Mouse (Mus musculus) forebrain, embryonic 14.5 days (tissue): Measurements from ENCODE around the gene Podnl1. TPM values are rescaled to one million over a fixed set of nuclear protein-coding genes. Genes with fewer than 3 reads are reported as not detected.

Experiments
- ATAC-seq: fragments of 200-750 bp; cut with Nextera tagmentation; 2 replicates; pipeline ENCODE4 v1.8.0; 2017; ENCODE audit warnings: mild to moderate bottlenecking, moderate library complexity
- DNase-seq: peaks from one replicate; pipeline ENCODE4 v3.0.0-alpha.2; 2015; ENCODE audit warnings: low spot score
- H3K27ac ChIP-seq: fragments of 300-500 bp; sonication (generic); 2 replicates; pipeline ENCODE4 v1.5.1; 2014; ENCODE audit warnings: low read depth, mild to moderate bottlenecking, control low read depth, low read length, moderate library complexity
- H3K27me3 ChIP-seq: fragments of 300-500 bp; sonication (generic); replicated peaks from 2 replicates; pipeline ENCODE4 v1.6.1; 2014; ENCODE audit warnings: low read length, control low read depth, mixed read lengths; ENCODE audit not compliant: control insufficient read depth, insufficient read depth
- H3K36me3 ChIP-seq: fragments of 300-500 bp; sonication (generic); 2 replicates; pipeline ENCODE4 v1.6.1; 2014; ENCODE audit warnings: low read length, control low read depth; ENCODE audit not compliant: control insufficient read depth, insufficient read depth
- H3K4me1 ChIP-seq: fragments of 300-500 bp; sonication (generic); 2 replicates; pipeline ENCODE4 v1.6.1; 2014; ENCODE audit warnings: antibody characterized with exemption, low read length, control low read depth; ENCODE audit not compliant: control insufficient read depth, insufficient read depth
- H3K4me2 ChIP-seq: fragments of 300-500 bp; sonication (generic); 2 replicates; pipeline ENCODE4 v1.6.1; 2014; ENCODE audit warnings: mild to moderate bottlenecking, control low read depth, low read length
- H3K4me3 ChIP-seq: fragments of 300-500 bp; sonication (generic); 2 replicates; pipeline ENCODE4 v1.5.1; 2014; ENCODE audit warnings: low read depth, low read length, control low read depth
- H3K9ac ChIP-seq: fragments of 300-500 bp; sonication (generic); 2 replicates; pipeline ENCODE4 v1.6.1; 2014; ENCODE audit warnings: mild to moderate bottlenecking, low read length, control low read depth, moderate library complexity
- H3K9me3 ChIP-seq: fragments of 300-500 bp; sonication (generic); replicated peaks from 2 replicates; pipeline ENCODE4 v1.6.1; 2016; ENCODE audit warnings: low read length, control low read depth, mixed read lengths; ENCODE audit not compliant: control insufficient read depth
- WGBS: fragments of 180-500 bp; shearing (Covaris S2); extraction: QIAGEN DNeasy Blood & Tissue Kit; methylation state at CpG from one replicate; pipeline ENCODE4 v1.1.7; 2014; 5-methylcytosine and 5-hydroxymethylcytosine counted together
- polyA plus RNA-seq: library from polyadenylated mRNA; unstranded; fragments of >200 nt; fragmentation: Nextera tagmentation; extraction: Ambion mirVana; gene quantifications from 2 replicates; pipeline ENCODE4 v1.2.1, GENCODE M21; 2014

Podnl1 gene
- polyA plus RNA-seq, 1 experiment from 2014 or later = 0.23 TPM

DNA sequence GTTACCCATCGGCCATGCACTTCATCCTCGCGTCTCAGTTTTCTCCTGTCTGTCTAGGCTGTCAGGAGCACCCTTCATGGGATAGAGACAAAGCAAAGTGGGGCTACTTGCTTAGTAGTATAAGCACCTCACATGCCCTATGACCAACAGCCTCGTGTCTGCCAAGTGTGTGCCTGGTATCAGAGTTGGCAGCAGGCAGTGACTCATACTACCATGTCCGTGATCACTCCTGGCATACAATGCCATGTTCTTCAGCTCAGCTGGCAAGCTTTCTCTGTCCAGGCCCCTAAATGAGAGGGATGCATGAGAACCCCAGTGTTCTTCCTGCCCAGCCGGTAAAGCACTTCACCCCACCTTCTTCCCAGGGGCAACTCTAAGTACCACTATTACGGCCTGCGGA, 35.2 kb upstream of the Podnl1 start:
- Histone ChIP-seq H3K4me2 (no peak overlapping the region), H3K36me3 (peaks cover 87% of the 10 kb centered on the region), H3K9me3 (no peaks in the 10 kb centered on the region), H3K9ac (no peak overlapping the region), H3K4me3 (no peak overlapping the region), H3K27me3 (no peaks in the 10 kb centered on the region), H3K27ac (no peak overlapping the region), H3K4me1 (no peaks in the 10 kb centered on the region)
- ATAC-seq (no peak), DNase-seq (no peak)
- 90% methylated on average over 8 of the region's 8 CpGs for WGBS

DNA sequence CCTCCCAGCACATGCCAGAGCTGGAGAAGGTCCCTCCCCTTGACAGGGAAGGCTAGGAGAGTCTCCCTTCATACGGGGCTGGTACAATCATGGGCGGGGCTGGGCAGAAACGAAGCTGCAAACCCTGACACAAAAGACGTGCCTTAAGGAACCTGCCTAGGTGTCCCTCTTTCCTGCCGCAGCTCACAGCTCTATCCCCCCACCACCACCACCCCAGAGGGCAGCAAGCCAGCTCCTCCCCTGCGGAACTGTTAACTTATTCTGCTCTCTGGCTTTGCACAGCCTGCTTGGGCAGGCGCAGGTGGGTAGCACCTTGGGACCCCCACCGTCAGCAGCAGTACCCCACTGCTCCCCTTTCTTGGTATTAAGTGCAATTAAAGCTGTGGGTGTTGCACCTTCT, 29.7 kb upstream of the Podnl1 start:
- WGBS = 69% methylated on average over 8 of the region's 8 CpGs
- no peaks in the 10 kb centered on the region for H3K27me3 ChIP-seq
- DNase-seq (no peak), ATAC-seq (no peak)
- no peak overlapping the region for H3K27ac ChIP-seq
- H3K36me3 ChIP-seq = peaks cover 88% of the 10 kb centered on the region
- H3K4me1 ChIP-seq = no peaks in the 10 kb centered on the region
- H3K9ac ChIP-seq = no peak overlapping the region
- H3K4me2 ChIP-seq = no peak overlapping the region
- no peak overlapping the region for H3K4me3 ChIP-seq
- no peaks in the 10 kb centered on the region for H3K9me3 ChIP-seq

DNA sequence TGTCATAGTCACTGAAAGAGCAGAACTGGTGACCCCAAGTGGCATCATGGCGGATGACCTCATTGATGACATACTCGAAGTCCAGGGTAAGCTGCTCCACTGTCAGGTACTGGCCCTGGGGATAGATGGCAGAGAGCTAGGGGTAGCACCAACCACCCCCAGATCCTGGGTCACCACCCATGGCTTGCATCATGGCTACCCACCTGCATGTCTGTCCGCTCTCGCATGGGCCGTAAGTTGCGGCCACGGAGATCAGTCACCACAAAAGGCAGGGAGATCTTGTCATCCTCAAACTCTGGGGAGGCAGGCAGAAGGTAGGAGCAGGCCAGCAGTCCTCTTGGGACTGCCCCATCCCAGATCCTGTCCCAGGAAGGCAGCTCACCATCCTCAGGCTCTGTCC, 27.4 kb upstream of the Podnl1 start:
- WGBS = 96% methylated on average over 7 of the region's 7 CpGs
- H3K4me1 ChIP-seq = peaks cover 7% of the 10 kb centered on the region
- no peak overlapping the region for H3K4me2 ChIP-seq
- no peak overlapping the region for H3K27ac ChIP-seq
- no peaks in the 10 kb centered on the region for H3K9me3 ChIP-seq
- H3K27me3 ChIP-seq = no peaks in the 10 kb centered on the region
- H3K9ac ChIP-seq = no peak overlapping the region
- ATAC-seq = no peak
- H3K4me3 ChIP-seq = no peak overlapping the region
- H3K36me3 ChIP-seq = peaks cover 84% of the 10 kb centered on the region
- DNase-seq = no peak

DNA sequence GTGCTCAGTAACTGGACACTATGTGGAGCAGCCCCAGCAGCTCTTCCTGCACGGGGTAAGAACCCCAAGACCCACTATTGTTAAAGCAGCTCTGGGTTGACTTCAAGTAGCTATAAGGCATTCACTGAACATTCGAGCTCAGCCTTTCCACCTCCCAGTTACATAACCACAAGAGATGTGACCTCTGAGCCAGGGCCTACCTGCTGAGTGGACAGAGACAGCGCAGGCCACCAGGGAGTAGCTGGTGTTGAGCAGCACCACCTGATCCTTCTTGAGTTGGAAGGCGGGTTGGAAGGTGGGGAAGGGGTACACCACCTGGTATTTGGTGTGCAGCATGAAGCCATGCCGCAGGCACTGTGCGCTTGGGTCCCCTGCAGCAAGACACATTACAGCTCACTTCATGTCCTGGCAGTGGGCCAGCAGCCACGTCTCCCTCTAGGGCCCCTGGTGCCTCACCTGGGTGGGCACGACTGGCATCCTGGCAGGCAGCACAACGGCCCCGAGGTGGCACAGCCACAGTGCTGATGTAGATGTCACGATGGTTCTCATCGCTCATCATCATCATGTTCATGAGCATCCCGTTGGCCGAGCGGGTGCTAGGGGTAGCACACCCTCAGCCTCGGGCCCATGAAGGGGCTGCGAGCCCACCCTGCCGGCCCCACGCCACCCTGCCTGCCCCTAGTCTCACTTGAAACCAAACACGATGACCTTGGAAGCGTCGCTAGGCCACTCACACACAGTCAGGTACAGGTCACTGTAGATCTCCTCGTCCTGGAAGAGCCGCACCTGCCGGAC, 24.1 kb upstream of the Podnl1 start:
- Histone ChIP-seq H3K9me3 (no peaks in the 10 kb centered on the region), H3K27me3 (no peaks in the 10 kb centered on the region), H3K9ac (no peak overlapping the region), H3K4me2 (no peak overlapping the region), H3K27ac (no peak overlapping the region), H3K4me3 (no peak overlapping the region), H3K36me3 (peaks cover 54% of the 10 kb centered on the region), H3K4me1 (peaks cover 14% of the 10 kb centered on the region)
- WGBS = 92% methylated on average over 25 of the region's 25 CpGs
- ATAC-seq (no peak), DNase-seq (no peak)

DNA sequence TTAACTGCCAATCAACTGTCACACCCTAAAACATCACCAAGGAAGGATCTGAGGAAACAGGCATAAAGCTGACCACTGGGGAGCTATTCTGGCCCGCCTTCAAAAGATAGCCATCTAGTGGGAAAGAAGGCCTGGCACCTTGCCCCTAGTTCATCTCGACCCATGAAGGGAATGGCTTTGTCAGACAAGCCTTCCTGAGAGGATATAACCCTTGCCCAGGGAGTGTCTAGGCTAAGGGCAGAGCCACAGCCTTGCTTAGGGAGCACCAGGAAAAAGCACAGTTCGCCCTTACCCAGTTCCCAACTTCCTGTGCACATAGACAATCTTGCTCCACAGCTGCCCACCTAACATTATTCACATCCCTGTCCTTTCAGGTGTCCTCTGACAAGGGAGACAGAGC, 22.2 kb upstream of the Podnl1 start:
- Histone ChIP-seq H3K4me1 (peaks cover 14% of the 10 kb centered on the region), H3K36me3 (peaks cover 35% of the 10 kb centered on the region), H3K9me3 (no peaks in the 10 kb centered on the region), H3K9ac (peak overlapping the region; percentile 81), H3K4me2 (peak overlapping the region; percentile 63), H3K27me3 (no peaks in the 10 kb centered on the region), H3K27ac (peak overlapping the region; percentile 88; the same call in 1 of the 2 replicates), H3K4me3 (peak overlapping the region; percentile 61)
- ATAC-seq (no peak), DNase-seq (no peak)
- 54% methylated on average over 3 of the region's 3 CpGs for whole genome bisulfite sequencing

DNA sequence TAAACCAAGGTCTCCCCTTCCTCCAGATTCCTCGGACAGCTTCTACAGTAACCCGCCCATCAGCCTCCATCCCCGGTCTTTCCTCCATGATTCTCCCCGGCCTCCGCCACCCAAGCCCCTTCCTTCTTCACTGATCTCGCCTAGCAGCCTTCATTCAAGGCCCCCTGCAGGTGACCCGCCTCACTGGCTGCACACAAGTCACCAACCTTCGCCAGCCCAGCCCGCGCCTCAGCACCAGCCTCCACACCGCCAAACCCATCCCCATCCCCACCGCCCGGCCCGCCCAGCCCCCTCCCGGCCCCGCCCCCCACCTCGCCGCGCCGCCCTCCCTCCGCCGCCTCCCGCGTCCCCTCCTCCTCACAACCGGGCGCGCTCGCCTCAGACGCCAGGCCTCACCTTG, 21.6 kb upstream of the Podnl1 start:
- H3K4me1 ChIP-seq = peaks cover 14% of the 10 kb centered on the region
- peak overlapping the region; percentile 88 for H3K27ac ChIP-seq
- DNase-seq = peak; percentile 67
- peak overlapping the region; percentile 61 for H3K4me3 ChIP-seq
- peak; percentile 71 for ATAC-seq
- no peaks in the 10 kb centered on the region for H3K9me3 ChIP-seq
- peak overlapping the region; percentile 81 for H3K9ac ChIP-seq
- peaks cover 29% of the 10 kb centered on the region for H3K36me3 ChIP-seq
- WGBS = under 1% methylated on average over 21 of the region's 29 CpGs
- H3K27me3 ChIP-seq = no peaks in the 10 kb centered on the region
- H3K4me2 ChIP-seq = peak overlapping the region; percentile 63

DNA sequence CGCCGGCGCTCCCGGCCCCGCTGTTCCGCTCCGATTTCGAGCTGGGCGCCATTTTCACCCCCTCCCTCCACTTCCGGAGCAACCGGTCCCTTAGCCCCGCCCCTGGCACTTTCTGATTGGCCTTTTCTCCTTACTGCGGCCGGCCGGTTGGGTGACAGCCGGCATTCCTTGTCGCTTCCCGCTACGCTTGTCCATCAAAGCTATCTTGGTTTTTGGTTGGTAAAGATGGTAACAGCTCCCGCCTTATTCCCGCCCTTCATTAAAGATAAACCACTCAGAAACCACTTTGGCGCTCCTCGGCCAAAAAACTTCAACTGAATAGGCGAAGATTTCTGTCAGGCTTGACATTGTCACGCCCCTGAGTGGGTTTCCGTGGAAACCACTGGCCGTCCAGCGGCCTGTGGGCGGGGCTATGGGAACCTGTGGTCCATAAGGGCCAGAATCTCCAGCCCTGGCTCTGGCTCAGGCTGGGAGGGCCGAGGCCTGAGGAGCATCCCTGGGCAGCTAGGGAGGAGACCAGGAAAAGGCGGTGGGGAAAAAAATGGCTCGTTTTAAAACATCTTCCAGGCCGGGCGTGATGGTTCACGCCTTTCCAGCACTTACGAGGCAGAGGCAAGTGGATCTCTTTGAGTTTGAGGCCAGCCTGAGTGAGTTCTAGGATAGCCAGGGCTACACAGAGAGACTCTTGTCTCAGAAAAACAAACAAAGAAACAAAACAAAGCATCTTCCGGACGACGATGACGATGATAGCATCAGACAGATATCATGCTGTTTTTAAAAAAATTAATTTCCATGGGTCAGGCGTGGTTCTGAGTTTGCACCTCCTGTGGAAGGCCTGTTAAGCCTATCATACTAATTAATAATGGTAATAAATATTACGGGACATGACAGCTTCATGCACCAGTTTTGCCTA, 20.8 kb upstream of the Podnl1 start, which contains the start of gene Dcaf15:
Gene Dcaf15 (minus strand): TSS at position 72 of the 913 bp plus-strand sequence.
- H3K27ac ChIP-seq = peak within 1 kb of the TSS; percentile 88
- no peaks in the 10 kb centered on the region for H3K9me3 ChIP-seq
- peak; percentile 100 for DNase-seq
- H3K4me3 ChIP-seq = peak within 1 kb of the TSS; percentile 61
- peaks cover 14% of the 10 kb centered on the region for H3K4me1 ChIP-seq
- peak within 1 kb of the TSS; percentile 63 for H3K4me2 ChIP-seq
- H3K27me3 ChIP-seq = no peaks in the 10 kb centered on the region
- ATAC-seq = peak; percentile 97
- WGBS = 7% methylated on average over 42 of the region's 42 CpGs
- H3K9ac ChIP-seq = peak within 1 kb of the TSS; percentile 81
- peaks cover 23% of the 10 kb centered on the region for H3K36me3 ChIP-seq

DNA sequence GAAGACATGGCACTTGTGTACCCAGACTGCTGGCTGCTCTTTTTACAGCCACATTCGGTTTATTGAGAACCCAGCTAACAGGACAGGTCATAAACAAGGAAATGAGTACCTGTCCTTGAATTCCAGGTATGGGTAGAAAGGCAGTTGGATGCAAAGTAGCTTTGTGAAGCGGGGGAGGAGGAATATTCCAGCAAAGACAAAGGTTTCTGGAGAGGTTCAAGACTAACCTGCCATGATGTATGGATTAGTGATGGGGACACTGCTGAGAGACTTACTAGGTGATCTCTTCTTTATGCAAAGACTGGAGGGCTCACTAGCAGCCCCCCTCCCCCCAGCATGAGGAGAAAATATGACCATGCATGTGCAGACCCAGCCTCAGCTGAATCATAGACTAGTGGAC, 20.1 kb upstream of the Podnl1 start:
- H3K27ac ChIP-seq = no peak overlapping the region
- 88% methylated on average over 2 of the region's 2 CpGs for WGBS
- peaks cover 17% of the 10 kb centered on the region for H3K36me3 ChIP-seq
- ATAC-seq = no peak
- H3K9ac ChIP-seq = no peak overlapping the region
- H3K4me2 ChIP-seq = no peak overlapping the region; the same call in 1 of the 2 replicates
- H3K4me1 ChIP-seq = peaks cover 14% of the 10 kb centered on the region
- DNase-seq = no peak
- no peaks in the 10 kb centered on the region for H3K27me3 ChIP-seq
- H3K9me3 ChIP-seq = no peaks in the 10 kb centered on the region
- no peak overlapping the region for H3K4me3 ChIP-seq
